Mouse (Mus musculus) telencephalon, adult 2 months (tissue): ENCODE measurements around the gene Gm5157.
"Not testable (repeated sequence)": the region's sequence is repeated elsewhere in the genome, so short reads cannot be mapped to it uniquely, and the experiment has no call there.

Experiments
- DNase-seq: peaks from one replicate; pipeline ENCODE4 v3.0.0-alpha.2; 2011; ENCODE audit warnings: low read depth, low spot score

The Gm5157 gene

GRCm38 (mm10) chr7:21190323-21190722 is at the start of gene Gm5157:
Gene Gm5157, minus strand, starts transcription at chr7:21190423.
- DNase-seq: not testable (repeated sequence)

GRCm38 (mm10) chr7:21161885-21162284 is 28.3 kb downstream of the Gm5157 start, which contains the start of gene Vmn1r123:
Gene Vmn1r123, plus strand, starts transcription at chr7:21162185.
- DNase-seq: not testable (repeated sequence)
